Mouse (Mus musculus) thymus, adult 18-20 months (tissue): Measurements from ENCODE around the gene Olfr1154.

Source experiments
- DNase-seq, 2 experiments: peaks; one replicate each; pipeline ENCODE4 v3.0.0; 2022; ENCODE audit warnings: mixed read lengths in 2 of 2

The Olfr1154 gene

DNA sequence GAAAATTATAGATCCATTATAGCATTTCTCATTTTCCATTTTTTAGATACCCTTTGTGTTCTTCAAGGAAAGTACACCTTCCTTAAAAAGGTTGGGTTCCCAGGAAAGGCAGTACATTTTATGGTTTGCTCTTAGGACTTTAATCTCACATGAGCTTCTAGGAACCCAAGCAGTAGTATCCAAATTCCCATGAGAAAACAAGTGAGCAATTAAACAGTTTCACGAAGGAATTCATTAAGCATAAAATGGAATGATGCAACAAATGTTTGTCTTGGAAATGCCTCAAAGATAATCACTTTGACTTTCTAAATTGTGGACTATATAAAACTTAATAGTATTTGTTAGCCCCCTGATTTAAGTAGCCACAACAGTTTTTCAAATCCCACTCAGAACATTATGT is at the start of gene Olfr1154:
Gene Olfr1154 (minus strand): TSS at position 101 of the 400 bp plus-strand sequence.
- no peak for DNase-seq

DNA sequence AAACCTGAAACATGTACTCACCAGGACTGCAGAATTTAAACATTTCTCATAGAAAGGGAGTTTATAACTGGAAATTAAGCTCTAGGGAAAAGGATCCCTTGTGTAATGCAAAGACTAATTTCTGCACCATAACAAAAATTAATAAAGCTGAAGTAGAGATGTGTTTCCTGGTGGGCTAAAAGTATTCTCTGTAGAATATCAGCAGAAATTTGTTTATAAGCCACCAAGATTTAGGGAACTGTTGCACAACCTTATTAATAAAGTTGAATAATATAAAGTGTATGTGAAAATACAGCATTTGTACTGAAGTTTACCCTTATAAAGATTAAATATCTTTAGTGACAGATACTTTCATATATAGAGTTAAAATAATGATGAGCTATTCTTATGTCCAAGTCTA is 48.0 kb upstream of the Olfr1154 start, which contains the start of gene Olfr1156:
Gene Olfr1156 (minus strand): TSS at position 101 of the 400 bp plus-strand sequence.
- DNase-seq: no peak

DNA sequence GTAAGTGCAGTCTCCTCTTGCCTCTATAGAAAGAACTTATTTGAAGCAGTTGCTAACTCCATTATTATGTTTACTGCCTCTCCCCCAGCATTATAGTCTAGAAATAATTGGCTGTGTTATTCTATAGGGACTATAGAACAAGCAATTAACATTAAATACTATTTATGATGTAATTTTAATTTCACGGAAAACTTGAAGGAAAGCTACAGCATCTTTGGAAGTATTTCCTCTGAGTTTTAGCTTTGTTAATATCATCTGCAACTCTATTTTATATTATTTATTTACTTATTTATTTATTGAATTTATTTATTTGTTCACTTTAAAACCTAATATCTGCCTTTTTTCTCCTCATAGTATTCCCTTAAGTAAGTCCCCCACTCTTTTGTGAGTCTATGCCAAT is 40.1 kb upstream of the Olfr1154 start, which contains the start of gene Olfr1155:
Gene Olfr1155 (minus strand): TSS at position 101 of the 400 bp plus-strand sequence.
- no peak for DNase-seq

- DNase-seq: no peak
These were observed 10.3 kb downstream of the Olfr1154 start, which contains the start of gene Olfr1153 for GRCm38 (mm10) chr2:87894662-87895061. Olfr1153 (plus strand) TSS chr2:87894962.

- no peak for DNase-seq
These were observed 38.8 kb downstream of the Olfr1154 start, which contains the start of gene Olfr1152 for GRCm38 (mm10) chr2:87866192-87866591. Olfr1152 (plus strand) TSS chr2:87866492.

- DNase-seq: no peak
These were observed 49.4 kb downstream of the Olfr1154 start, which contains the start of gene Olfr1151 for GRCm38 (mm10) chr2:87855562-87855961. Olfr1151 (plus strand) TSS chr2:87855862.
